ENCODE assay signal across 19 mouse cellular contexts in genomic region chr3:96479249-96479648, GRCm38 (mm10). TPM values are rescaled to one million over a fixed set of nuclear protein-coding genes. Genes with fewer than 3 reads are reported as not detected.
DNase-seq lines count a peak whose midpoint lies in the region; ATAC-seq and TF ChIP-seq lines count a peak whose summit lies in the region.
"Had no signal": no experiment of that assay in that cellular context is flagged by ENCODE, and none has a peak within 500 bp of the region (broad histone marks: within the 10 kb centered on the region; RNA-seq: fewer than 3 reads in every experiment).

No protein-coding gene starts in this region.

- no peaks in the 10 kb centered on the region for H3K9me3 ChIP-seq in forebrain, embryonic 10.5 days
- no peaks in the 10 kb centered on the region for H3K9me3 ChIP-seq in forebrain, embryonic 14.5 days (replicated peaks; ENCODE audit: control insufficient read depth, low read length)
- peaks cover 2% of the 10 kb centered on the region for H3K9me3 ChIP-seq in CH12.LX (replicated peaks; ENCODE audit: low read length)
- no peaks in the 10 kb centered on the region for H3K9me3 ChIP-seq in embryonic facial prominence, embryonic 11.5 days (replicated peaks; ENCODE audit: control insufficient read depth, low read length)
- no peaks in the 10 kb centered on the region for H3K9me3 ChIP-seq in liver, embryonic 16.5 days (replicated peaks; ENCODE audit: control insufficient read depth, low read length)
- H3K9me3 ChIP-seq: hindbrain, embryonic 10.5 days had no signal

- H3K27ac ChIP-seq in forebrain, embryonic 10.5 days, result no peak overlapping the region
- no peak overlapping the region for H3K27ac ChIP-seq in forebrain, embryonic 14.5 days (ENCODE audit: low read depth, low read length)
- H3K27ac ChIP-seq in CH12.LX (ENCODE audit: insufficient read depth, low read depth), result no peak overlapping the region
- H3K27ac ChIP-seq in embryonic facial prominence, embryonic 11.5 days (replicated peaks; ENCODE audit: low read depth, low read length), result no peak overlapping the region
- H3K27ac ChIP-seq in liver, embryonic 16.5 days (ENCODE audit: low read length), result no peak overlapping the region
- H3K27ac ChIP-seq: hindbrain, embryonic 10.5 days; left cerebral cortex, adult 2 months had no signal

- no peak for TF ChIP-seq POLR2A in CH12.LX (IDR thresholded peaks at IDR 0.05; ENCODE audit: low read depth, low read length)

- peak; percentile 27 for DNase-seq in forebrain, embryonic 10.5 days (ENCODE audit: extremely low spot score, low spot score)
- DNase-seq in forebrain, embryonic 14.5 days (ENCODE audit: low spot score), result no peak
- peak; percentile 83 for DNase-seq in CH12.LX (ENCODE audit: extremely low read depth)
- DNase-seq in embryonic facial prominence, embryonic 11.5 days (ENCODE audit: low spot score), result peak; percentile 19
- no peak for DNase-seq in gastrocnemius, postnatal 25 days
- DNase-seq in lung, postnatal 10 days, result no peak
- DNase-seq in heart, postnatal 14 days, result no peak
- DNase-seq: adrenal gland, postnatal 36 days; cerebellum, adult 11-12 months; kidney, adult 18-20 months; kidney, postnatal 4 days had no signal

- in situ Hi-C loops in CH12.LX (cut with MboI; ENCODE audit: low pct_ligation_motif_present, low pct_unique_long_range_greater_than_20kb, low sequenced_read_pairs), result loop anchor here (5.0 kb wide), 1 partner anchor 47 kb away; no protein-coding TSS in a partner anchor

- H3K9ac ChIP-seq in forebrain, embryonic 14.5 days (ENCODE audit: low read length), result no peak overlapping the region
- no peak overlapping the region for H3K9ac ChIP-seq in CH12.LX (ENCODE audit: insufficient read depth, low read depth)
- no peak overlapping the region for H3K9ac ChIP-seq in embryonic facial prominence, embryonic 11.5 days (replicated peaks; ENCODE audit: low read length)
- no peak overlapping the region for H3K9ac ChIP-seq in liver, embryonic 16.5 days (ENCODE audit: low read depth, low read length)

- intact Hi-C loops in heart, postnatal 14 days (cut with DNase I), result no loop called here

- no peak for TF ChIP-seq CTCF in CH12.LX (conservative IDR thresholded peaks at IDR 0.05 in 1 of 2, IDR thresholded peaks at IDR 0.05 in 1 of 2; ENCODE audit: low read depth in 2 of 2, low read length in 2 of 2)

- no peak overlapping the region for H3K4me2 ChIP-seq in forebrain, embryonic 14.5 days (ENCODE audit: low read length)
- H3K4me2 ChIP-seq in CH12.LX (ENCODE audit: insufficient read depth, low read depth, poor library complexity, severe bottlenecking), result no peak overlapping the region
- H3K4me2 ChIP-seq in embryonic facial prominence, embryonic 11.5 days (ENCODE audit: low read depth, low read length), result no peak overlapping the region
- H3K4me2 ChIP-seq in liver, embryonic 16.5 days (ENCODE audit: low read depth, low read length), result no peak overlapping the region
- H3K4me2 ChIP-seq: heart, embryonic 11.5 days had no signal

- peaks cover 28% of the 10 kb centered on the region for H3K4me1 ChIP-seq in forebrain, embryonic 10.5 days
- no peaks in the 10 kb centered on the region for H3K4me1 ChIP-seq in forebrain, embryonic 14.5 days (ENCODE audit: control insufficient read depth, insufficient read depth, low read length)
- peaks cover 3 to 4% of the 10 kb centered on the region in 2 experiments; a peak in 1 of 4 replicates for H3K4me1 ChIP-seq in CH12.LX (ENCODE audit: control insufficient read depth in 1 of 2, insufficient read depth in 2 of 2)
- peaks cover 6% of the 10 kb centered on the region; the same call in 1 of the 2 replicates for H3K4me1 ChIP-seq in embryonic facial prominence, embryonic 11.5 days (ENCODE audit: control insufficient read depth, insufficient read depth, low read length)
- peaks cover 5% of the 10 kb centered on the region for H3K4me1 ChIP-seq in liver, embryonic 16.5 days (ENCODE audit: control insufficient read depth, low read depth, low read length)

- TF ChIP-seq EP300 in CH12.LX (IDR thresholded peaks at IDR 0.05; ENCODE audit: low read length), result no peak

- H3K4me3 ChIP-seq in forebrain, embryonic 10.5 days, result no peak overlapping the region
- no peak overlapping the region for H3K4me3 ChIP-seq in forebrain, embryonic 14.5 days (ENCODE audit: low read depth, low read length)
- H3K4me3 ChIP-seq in CH12.LX (replicated peaks in 1 of 3; ENCODE audit: low read depth in 2 of 3, low read length in 2 of 3, poor library complexity in 1 of 3), result no peak overlapping the region
- H3K4me3 ChIP-seq in embryonic facial prominence, embryonic 11.5 days (ENCODE audit: low read depth, low read length), result no peak overlapping the region
- H3K4me3 ChIP-seq in liver, embryonic 16.5 days (ENCODE audit: low read depth, low read length), result no peak overlapping the region
- H3K4me3 ChIP-seq: hindbrain, embryonic 10.5 days; left cerebral cortex, adult 2 months had no signal

- peaks cover 50% of the 10 kb centered on the region for H3K27me3 ChIP-seq in forebrain, embryonic 10.5 days (ENCODE audit: poor library complexity, severe bottlenecking)
- peaks cover 32% of the 10 kb centered on the region for H3K27me3 ChIP-seq in forebrain, embryonic 14.5 days (replicated peaks; ENCODE audit: control insufficient read depth, insufficient read depth, low read length)
- peaks cover 51% of the 10 kb centered on the region for H3K27me3 ChIP-seq in CH12.LX (replicated peaks)
- peaks cover 21% of the 10 kb centered on the region for H3K27me3 ChIP-seq in embryonic facial prominence, embryonic 11.5 days (ENCODE audit: control insufficient read depth, insufficient read depth, low read length)
- peaks cover 33% of the 10 kb centered on the region for H3K27me3 ChIP-seq in liver, embryonic 16.5 days (ENCODE audit: control insufficient read depth, insufficient read depth, low read depth, low read length)

- 27% methylated on average over 3 of the region's 3 CpGs for WGBS in forebrain, embryonic 10.5 days
- WGBS in forebrain, embryonic 14.5 days, result 29% methylated on average over 3 of the region's 3 CpGs
- 31% methylated on average over 3 of the region's 3 CpGs for whole genome bisulfite sequencing in embryonic facial prominence, embryonic 11.5 days
- WGBS in liver, embryonic 16.5 days (ENCODE audit: insufficient replicate concordance), result 21% methylated on average over 3 of the region's 3 CpGs

- H3K36me3 ChIP-seq in forebrain, embryonic 10.5 days (replicated peaks), result no peaks in the 10 kb centered on the region
- H3K36me3 ChIP-seq in forebrain, embryonic 14.5 days (ENCODE audit: control insufficient read depth, insufficient read depth, low read length), result no peaks in the 10 kb centered on the region
- no peaks in the 10 kb centered on the region for H3K36me3 ChIP-seq in CH12.LX (replicated peaks in 1 of 2; ENCODE audit: control insufficient read depth in 1 of 2, insufficient read depth in 1 of 2, low read length in 1 of 2)
- no peaks in the 10 kb centered on the region for H3K36me3 ChIP-seq in embryonic facial prominence, embryonic 11.5 days (replicated peaks; ENCODE audit: control insufficient read depth, insufficient read depth, low read depth, low read length)
- no peaks in the 10 kb centered on the region for H3K36me3 ChIP-seq in liver, embryonic 16.5 days (ENCODE audit: control insufficient read depth, insufficient read depth)
- H3K36me3 ChIP-seq: hindbrain, embryonic 10.5 days had no signal

- TF ChIP-seq RAD21 in CH12.LX (IDR thresholded peaks at IDR 0.05; ENCODE audit: low read depth, low read length), result no peak

- no peaks in the 10 kb centered on the region for H3K79me2 ChIP-seq in CH12.LX (replicated peaks; ENCODE audit: control insufficient read depth, extremely low read depth, insufficient read depth, poor library complexity, severe bottlenecking)

- no peak for ATAC-seq in forebrain, embryonic 14.5 days
- ATAC-seq in embryonic facial prominence, embryonic 11.5 days (replicated peaks; ENCODE audit: insufficient number of reproducible peaks, low FRiP score, low TSS enrichment, low read depth), result no peak
- ATAC-seq in liver, embryonic 16.5 days (ENCODE audit: low read depth), result peak; percentile 73

- dilution Hi-C loops in CH12.LX (cut with MboI; ENCODE audit: extremely low pct_ligation_motif_present, extremely low pct_unique_long_range_greater_than_20kb, low sequenced_read_pairs), result no loop called here

TF ChIP-seq in CH12.LX, 34 proteins besides CTCF, POLR2A, EP300 and RAD21 (continues in another document):
- no peak for TF ChIP-seq KAT2A (IDR thresholded peaks at IDR 0.05; ENCODE audit: insufficient replicate concordance, low read length)
- peak; percentile 90 for TF ChIP-seq ELF1 (IDR thresholded peaks at IDR 0.05; ENCODE audit: low read depth, low read length)
- TF ChIP-seq MAX (IDR thresholded peaks at IDR 0.05; ENCODE audit: low read length), result no peak
- TF ChIP-seq PAX5 (IDR thresholded peaks at IDR 0.05; ENCODE audit: low read length), result no peak
- no peak for TF ChIP-seq BHLHE40 (IDR thresholded peaks at IDR 0.05; ENCODE audit: low read depth, low read length)
- no peak for TF ChIP-seq UBTF (IDR thresholded peaks at IDR 0.05; ENCODE audit: low read depth, low read length)
- no peak for TF ChIP-seq IRF4 (IDR thresholded peaks at IDR 0.05; ENCODE audit: low read depth, low read length)
- TF ChIP-seq CHD2 (IDR thresholded peaks at IDR 0.05; ENCODE audit: low read length), result no peak
- no peak for TF ChIP-seq MXI1 (IDR thresholded peaks at IDR 0.05; ENCODE audit: low read depth, low read length)
- TF ChIP-seq TCF12 (IDR thresholded peaks at IDR 0.05; ENCODE audit: low read depth, low read length), result no peak

RNA-seq across cellular contexts. Expression of gene BC107364, which starts 27.1 kb away (rescaled TPM):
- polyA plus RNA-seq in forebrain, embryonic 10.5 days (2016; fragmentation: Nextera tagmentation; extraction: Ambion mirVana), result 0.20 TPM in 1 of 2 replicates, not detected in the other
- not detected in 2 replicates for polyA plus RNA-seq in forebrain, embryonic 14.5 days (2014; fragmentation: Nextera tagmentation; extraction: Ambion mirVana)
- total RNA-seq in CH12.LX (2012; rRNA removed), result 0.13 TPM in 1 of 2 replicates, not detected in the other
- not detected in 2 replicates for total RNA-seq in CH12.LX (2014; rRNA removed)
- polyA plus RNA-seq in CH12.LX (2012; ENCODE audit: insufficient read length, low read depth), result not detected in 2 replicates
- not detected in 2 replicates for polyA plus RNA-seq in embryonic facial prominence, embryonic 11.5 days (2014; fragmentation: Nextera tagmentation; extraction: Ambion mirVana)
- polyA plus RNA-seq in liver, embryonic 16.5 days (2015; fragmentation: Nextera tagmentation; extraction: Ambion mirVana), result not detected in 2 replicates
- not detected for total RNA-seq in gastrocnemius, postnatal 25 days (2021)
- total RNA-seq in heart, postnatal 14 days (2021), result not detected
- total RNA-seq: adrenal gland, postnatal 36 days; gastrocnemius, adult 18-20 months; left cerebral cortex, adult 2 months had no signal
- polyA plus RNA-seq: C2C12; cortical plate, adult 2 months; hindbrain, embryonic 10.5 days; limb, embryonic 14.5 days had no signal

RNA-seq across cellular contexts. Expression of gene Hfe2, which starts 45.7 kb away (rescaled TPM):
- polyA plus RNA-seq in forebrain, embryonic 10.5 days (2016; fragmentation: Nextera tagmentation; extraction: Ambion mirVana), result 1.6 and 1.8 TPM in 2 replicates
- polyA plus RNA-seq in forebrain, embryonic 14.5 days (2014; fragmentation: Nextera tagmentation; extraction: Ambion mirVana), result 0.41 and 0.52 TPM in 2 replicates
- total RNA-seq in CH12.LX (2012; rRNA removed), result not detected in 2 replicates
- total RNA-seq in CH12.LX (2014; rRNA removed), result not detected in 2 replicates
- not detected in 2 replicates for polyA plus RNA-seq in CH12.LX (2012; ENCODE audit: insufficient read length, low read depth)
- polyA plus RNA-seq in embryonic facial prominence, embryonic 11.5 days (2014; fragmentation: Nextera tagmentation; extraction: Ambion mirVana), result 1.2 and 1.5 TPM in 2 replicates
- polyA plus RNA-seq in liver, embryonic 16.5 days (2015; fragmentation: Nextera tagmentation; extraction: Ambion mirVana), result 9.2 and 12.0 TPM in 2 replicates
- 100 to 1,000 TPM; 474 to 621 TPM for total RNA-seq in gastrocnemius, postnatal 25 days (2021)
- 100 to 1,000 TPM; 219 to 221 TPM for total RNA-seq in heart, postnatal 14 days (2021)
- total RNA-seq: adrenal gland, postnatal 36 days had no signal

Comparison
In these comparisons a context has a peak if more than half of its experiments do, and no peak if none do; other contexts are left out.
1. DNase-seq: peak in forebrain, embryonic 10.5 days (single experiment), CH12.LX (single experiment) and embryonic facial prominence, embryonic 11.5 days (single experiment); none in forebrain, embryonic 14.5 days (single experiment), gastrocnemius, postnatal 25 days (single experiment), lung, postnatal 10 days (single experiment) and heart, postnatal 14 days (0 of 2).